ENCODE assay signal across 12 mouse cellular contexts in genomic region chr8:121213236-121213635, GRCm38 (mm10).
DNase-seq lines count a peak whose midpoint lies in the region; ATAC-seq and TF ChIP-seq lines count a peak whose summit lies in the region.
"Had no signal": no experiment of that assay in that cellular context is flagged by ENCODE, and none has a peak within 500 bp of the region (broad histone marks: within the 10 kb centered on the region; RNA-seq: fewer than 3 reads in every experiment).

No protein-coding gene starts in this region.

- 41% methylated on average over 15 of the region's 15 CpGs for WGBS in liver, embryonic 14.5 days (ENCODE audit: insufficient replicate concordance)
- WGBS in liver, embryonic 12.5 days (ENCODE audit: insufficient replicate concordance) = 31% methylated on average over 15 of the region's 15 CpGs
- 49% methylated on average over 15 of the region's 15 CpGs for WGBS in limb, embryonic 11.5 days

- peak; percentile 40 for DNase-seq in CD4-positive, CD25-positive, alpha-beta regulatory T cell, adult 2 months (ENCODE audit: low read depth, low spot score)
- no peak for DNase-seq in liver, embryonic 14.5 days (ENCODE audit: low read depth in 3 of 3, low spot score in 3 of 3)
- DNase-seq in NIH3T3 (ENCODE audit: low read depth) = peak; percentile 57
- peak; percentile 57 for DNase-seq in limb, embryonic 11.5 days (ENCODE audit: low spot score)
- DNase-seq in left cerebral cortex, adult 9 months (ENCODE audit: low spot score in 2 of 2) = no peak
- no peak for DNase-seq in frontal cortex, postnatal 14 days (ENCODE audit: low spot score in 2 of 2)
- DNase-seq: cerebellum, adult 11 months; lung, postnatal 4 days; thymus, adult 18-20 months had no signal

- no peaks in the 10 kb centered on the region for H3K9me3 ChIP-seq in liver, embryonic 14.5 days (ENCODE audit: control insufficient read depth, low read length)
- peaks cover 4% of the 10 kb centered on the region; the same call in 1 of the 2 replicates for H3K9me3 ChIP-seq in liver, embryonic 12.5 days (replicated peaks)
- no peaks in the 10 kb centered on the region for H3K9me3 ChIP-seq in limb, embryonic 11.5 days (ENCODE audit: control insufficient read depth, low read length)

- TF ChIP-seq EP300 in liver, embryonic 14.5 days (IDR thresholded peaks at IDR 0.05; ENCODE audit: low read depth) = no peak

- no peak overlapping the region for H3K27ac ChIP-seq in liver, embryonic 14.5 days
- no peak overlapping the region for H3K27ac ChIP-seq in liver, embryonic 12.5 days
- no peak overlapping the region for H3K27ac ChIP-seq in limb, embryonic 11.5 days (replicated peaks; ENCODE audit: low read depth, low read length)

- no peak overlapping the region for H3K4me3 ChIP-seq in liver, embryonic 14.5 days (ENCODE audit: insufficient read depth in 1 of 2, low read depth in 2 of 2, low read length in 2 of 2)
- no peak overlapping the region for H3K4me3 ChIP-seq in liver, embryonic 12.5 days
- no peak overlapping the region for H3K4me3 ChIP-seq in limb, embryonic 11.5 days (ENCODE audit: low read depth, low read length)

- no peak for ATAC-seq in CD4-positive, CD25-positive, alpha-beta regulatory T cell, adult 4 months
- no peak for ATAC-seq in liver, embryonic 14.5 days (ENCODE audit: insufficient read depth)
- no peak for ATAC-seq in liver, embryonic 12.5 days
- ATAC-seq in limb, embryonic 11.5 days (ENCODE audit: insufficient number of reproducible peaks, low FRiP score, low TSS enrichment, low read depth) = no peak
- ATAC-seq: forebrain, embryonic 16.5 days had no signal

- H3K27me3 ChIP-seq in liver, embryonic 14.5 days (ENCODE audit: control insufficient read depth, insufficient read depth, low read length) = no peaks in the 10 kb centered on the region
- H3K27me3 ChIP-seq in liver, embryonic 12.5 days (replicated peaks) = peaks cover 44% of the 10 kb centered on the region
- no peaks in the 10 kb centered on the region for H3K27me3 ChIP-seq in limb, embryonic 11.5 days (ENCODE audit: control insufficient read depth, insufficient read depth, low read length)

- H3K4me2 ChIP-seq in liver, embryonic 14.5 days (ENCODE audit: low read depth) = no peak overlapping the region
- no peak overlapping the region for H3K4me2 ChIP-seq in liver, embryonic 12.5 days
- H3K4me2 ChIP-seq in limb, embryonic 11.5 days (ENCODE audit: low read depth, severe bottlenecking) = no peak overlapping the region

- peak; percentile 72 for TF ChIP-seq CTCF in liver, embryonic 14.5 days (IDR thresholded peaks at IDR 0.05; ENCODE audit: low read depth)

- H3K4me1 ChIP-seq in liver, embryonic 14.5 days (replicated peaks; ENCODE audit: control insufficient read depth in 2 of 2, insufficient read depth in 2 of 2, low read length in 1 of 2) = no peaks in the 10 kb centered on the region
- no peaks in the 10 kb centered on the region for H3K4me1 ChIP-seq in liver, embryonic 12.5 days
- H3K4me1 ChIP-seq in limb, embryonic 11.5 days (ENCODE audit: control insufficient read depth, insufficient read depth, low read length) = peaks cover 4% of the 10 kb centered on the region; the same call in 1 of the 2 replicates

- no peaks in the 10 kb centered on the region for H3K36me3 ChIP-seq in liver, embryonic 14.5 days (replicated peaks; ENCODE audit: control insufficient read depth, insufficient read depth, low read depth)
- H3K36me3 ChIP-seq in liver, embryonic 12.5 days = no peaks in the 10 kb centered on the region
- H3K36me3 ChIP-seq in limb, embryonic 11.5 days (ENCODE audit: control insufficient read depth, insufficient read depth, low read length) = no peaks in the 10 kb centered on the region

- no peak overlapping the region for H3K9ac ChIP-seq in liver, embryonic 14.5 days (replicated peaks)
- no peak overlapping the region for H3K9ac ChIP-seq in liver, embryonic 12.5 days
- no peak overlapping the region for H3K9ac ChIP-seq in limb, embryonic 11.5 days (ENCODE audit: low read length)

Comparison
In these comparisons a context has a peak if more than half of its experiments do, and no peak if none do; other contexts are left out.
1. DNase-seq: peak in CD4-positive, CD25-positive, alpha-beta regulatory T cell, adult 2 months (single experiment), NIH3T3 (single experiment) and limb, embryonic 11.5 days (single experiment); none in liver, embryonic 14.5 days (0 of 3), left cerebral cortex, adult 9 months (0 of 2) and frontal cortex, postnatal 14 days (0 of 2).